Mouse (Mus musculus) v-Abl transformed pro-B cells (cell line): ENCODE results near the gene Plxna3.

ENCODE experiments used
- in situ Hi-C, 2 experiments: fragments of 400-800 bp; cut with MboI; formaldehyde crosslinking; loops; one replicate each; pipeline ENCODE4 v1.15.1; 2025; ENCODE audit not compliant: unreplicated experiment in 2 of 2

Plxna3 gene

DNA sequence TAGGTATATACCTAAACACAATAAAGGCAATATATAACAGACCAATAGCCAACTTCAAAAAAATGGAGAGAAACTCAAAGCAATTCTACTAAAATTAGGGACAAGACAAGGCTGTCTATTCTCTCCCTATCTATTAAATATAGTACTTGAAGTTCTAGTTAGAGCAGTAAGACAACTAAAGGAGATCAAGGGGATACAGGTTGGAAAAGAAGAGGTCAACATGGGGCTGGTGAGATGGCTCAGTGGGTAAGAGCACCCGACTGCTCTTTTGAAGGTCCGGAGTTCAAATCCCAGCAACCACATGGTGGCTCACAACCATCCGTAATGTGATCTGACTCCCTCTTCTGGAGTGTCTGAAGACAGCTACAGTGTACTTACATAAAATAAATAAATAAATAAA, 28.2 kb downstream of the Plxna3 start:
- in situ Hi-C loops = loop anchor here in 1 of 2 experiments (5.0 kb wide), 1 partner anchor 35 kb away; no protein-coding TSS in a partner anchor

DNA sequence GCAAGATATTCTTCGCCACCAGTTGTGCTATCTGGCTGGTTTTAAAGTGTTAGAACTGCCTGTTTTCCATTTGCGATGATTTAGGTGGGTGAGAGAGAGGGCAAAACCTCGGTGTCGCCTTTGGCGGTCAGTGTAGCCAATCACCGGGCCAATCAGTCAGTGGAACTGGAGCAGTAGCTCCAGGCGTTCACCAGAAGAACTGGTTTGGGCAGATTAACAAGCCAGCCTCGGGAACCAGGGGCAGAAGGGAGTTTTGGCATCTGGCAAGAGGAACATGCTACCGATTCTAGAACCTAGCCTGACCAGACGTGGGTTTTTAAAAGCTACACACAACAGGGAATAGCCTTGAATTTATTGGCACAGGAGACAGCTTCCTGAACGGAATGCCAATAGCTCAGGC, 30.3 kb downstream of the Plxna3 start:
- in situ Hi-C loops = loop anchor here in 1 of 2 experiments (5.0 kb wide), 1 partner anchor 37 kb away; no protein-coding TSS in a partner anchor

DNA sequence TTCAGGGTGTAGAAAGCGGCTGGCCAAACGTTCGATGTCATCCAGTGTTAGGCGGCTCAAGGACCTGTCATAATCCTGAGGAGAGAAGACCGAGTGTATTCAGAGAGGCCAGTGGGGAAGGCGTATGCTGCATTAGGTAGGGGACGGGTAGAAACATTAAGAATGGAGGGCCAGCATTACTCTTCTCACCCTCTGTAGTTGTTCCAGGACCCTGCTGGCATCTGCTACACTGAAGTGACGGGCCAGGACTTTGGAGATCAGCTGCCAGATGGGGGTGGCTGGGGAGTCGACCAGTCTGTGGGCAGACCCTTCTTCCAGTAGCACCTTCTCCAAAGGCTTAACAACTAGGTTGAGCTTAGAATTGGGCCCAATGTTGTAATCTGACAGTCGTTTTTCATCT, 38.6 kb downstream of the Plxna3 start:
- in situ Hi-C loops = no loop called here

DNA sequence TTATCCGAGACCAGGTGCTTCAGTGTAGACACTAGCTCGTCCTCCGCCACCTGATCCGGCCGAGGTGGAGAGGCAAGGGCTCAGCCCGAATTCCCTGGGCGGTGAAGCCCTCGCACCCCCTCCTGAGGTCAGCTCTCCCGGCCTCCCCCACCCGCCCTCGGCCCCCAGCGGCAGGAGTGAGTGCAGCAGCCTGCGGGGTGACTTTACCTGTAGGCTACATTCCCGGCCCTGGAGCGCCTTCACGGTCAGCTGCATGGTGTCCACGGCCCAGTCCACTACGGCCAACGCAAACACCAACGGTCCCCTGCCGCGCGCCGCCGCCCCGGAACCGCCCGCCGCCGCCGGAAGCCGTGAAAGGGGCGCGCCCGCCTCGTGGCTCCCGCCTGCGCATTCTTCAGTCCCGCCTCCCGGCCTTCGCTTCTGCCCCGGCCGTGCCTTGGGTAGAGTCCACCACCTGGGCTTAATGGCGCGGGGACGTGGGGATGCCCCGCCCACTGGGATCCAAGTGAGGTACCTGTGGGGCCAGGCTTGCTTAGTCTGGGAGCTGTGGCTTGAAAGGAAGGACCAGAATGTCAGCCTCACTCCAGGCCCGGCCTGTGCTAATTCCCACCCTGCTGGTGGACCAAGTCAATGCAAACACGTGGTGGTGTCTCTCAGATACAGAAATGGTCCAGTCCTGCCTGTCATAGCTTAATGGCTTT, 39.5 kb downstream of the Plxna3 start:
- in situ Hi-C loops = no loop called here

DNA sequence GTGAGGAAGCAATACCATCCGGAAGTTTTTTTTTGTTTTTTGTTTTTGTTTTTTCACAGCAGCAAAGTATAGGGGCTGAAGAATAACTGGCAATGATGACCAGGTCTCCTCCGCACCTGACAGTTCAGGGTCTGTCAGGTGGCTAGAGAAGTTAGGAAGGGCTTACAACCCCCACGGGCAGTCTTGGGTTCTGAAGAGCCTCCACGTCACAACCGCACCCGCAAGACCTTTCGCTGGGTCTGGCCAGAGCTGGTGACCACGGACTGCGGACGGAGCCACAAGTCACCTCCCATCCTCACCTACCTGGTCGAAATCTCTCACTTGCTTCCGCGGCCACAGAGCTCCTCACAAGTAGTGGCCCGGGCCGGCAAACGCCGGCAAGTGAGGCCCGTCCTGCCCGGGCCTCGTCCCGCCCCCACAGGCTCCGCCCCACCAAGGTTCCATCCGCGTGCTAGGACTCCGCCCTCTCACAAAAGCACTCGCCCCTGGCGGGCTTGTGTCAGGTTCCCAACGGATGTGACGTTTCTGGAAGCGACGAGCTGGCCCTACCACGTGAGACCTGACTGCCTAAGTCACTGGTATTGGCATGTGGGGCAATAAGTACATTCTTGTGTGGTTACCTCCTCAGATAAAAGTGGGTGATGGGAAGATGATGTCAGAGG, 44.2 kb downstream of the Plxna3 start, which contains the start of the genes Ubl4a and Slc10a3:
Ubl4a (minus strand) TSS at position 331 of the 662 bp plus-strand sequence.
Slc10a3 (minus strand) TSS at position 462 of the 662 bp plus-strand sequence.
- in situ Hi-C loops = loop anchor here in 1 of 2 experiments (10.0 kb wide), 1 partner anchor 118 kb away; the partner anchor contains the start of gene Emd

DNA sequence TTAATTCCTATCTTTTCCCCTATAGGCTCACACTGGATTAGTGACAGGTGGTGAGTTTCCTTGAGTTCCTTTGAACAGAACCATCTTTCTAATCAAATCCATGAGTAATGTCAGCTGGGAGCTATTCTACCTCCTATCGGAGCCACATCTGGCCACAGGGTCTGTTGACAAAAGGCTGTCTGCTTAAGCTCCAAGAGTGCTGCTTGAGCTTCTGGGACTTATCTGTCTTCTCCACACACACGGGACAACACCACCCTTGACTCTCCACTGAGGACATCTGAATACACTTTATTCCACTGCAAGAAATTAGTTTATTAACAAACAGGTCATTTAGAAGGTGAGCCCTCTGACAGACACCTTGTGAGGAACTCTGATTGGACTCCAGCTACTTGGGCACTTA, 55.6 kb downstream of the Plxna3 start:
- in situ Hi-C loops = no loop called here

DNA sequence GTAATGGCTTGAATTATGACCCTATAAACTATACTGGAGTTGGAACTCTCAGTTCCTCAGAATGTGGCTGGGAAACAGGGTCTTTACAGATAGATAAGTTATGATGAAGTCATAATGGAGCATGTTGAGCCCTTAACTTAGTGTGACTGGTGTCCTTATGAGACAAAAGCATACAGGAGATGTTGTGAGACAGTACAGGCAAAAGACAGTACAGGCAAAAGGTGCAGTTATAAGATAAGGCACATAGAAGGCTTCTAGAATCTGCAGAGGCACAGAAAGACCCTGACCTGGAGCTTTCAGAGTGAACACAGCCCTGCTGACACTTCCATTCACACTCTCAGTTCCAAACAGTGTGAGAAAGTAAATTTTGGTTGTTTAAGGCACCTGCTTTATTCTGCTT, 59.3 kb downstream of the Plxna3 start:
- in situ Hi-C loops = no loop called here

DNA sequence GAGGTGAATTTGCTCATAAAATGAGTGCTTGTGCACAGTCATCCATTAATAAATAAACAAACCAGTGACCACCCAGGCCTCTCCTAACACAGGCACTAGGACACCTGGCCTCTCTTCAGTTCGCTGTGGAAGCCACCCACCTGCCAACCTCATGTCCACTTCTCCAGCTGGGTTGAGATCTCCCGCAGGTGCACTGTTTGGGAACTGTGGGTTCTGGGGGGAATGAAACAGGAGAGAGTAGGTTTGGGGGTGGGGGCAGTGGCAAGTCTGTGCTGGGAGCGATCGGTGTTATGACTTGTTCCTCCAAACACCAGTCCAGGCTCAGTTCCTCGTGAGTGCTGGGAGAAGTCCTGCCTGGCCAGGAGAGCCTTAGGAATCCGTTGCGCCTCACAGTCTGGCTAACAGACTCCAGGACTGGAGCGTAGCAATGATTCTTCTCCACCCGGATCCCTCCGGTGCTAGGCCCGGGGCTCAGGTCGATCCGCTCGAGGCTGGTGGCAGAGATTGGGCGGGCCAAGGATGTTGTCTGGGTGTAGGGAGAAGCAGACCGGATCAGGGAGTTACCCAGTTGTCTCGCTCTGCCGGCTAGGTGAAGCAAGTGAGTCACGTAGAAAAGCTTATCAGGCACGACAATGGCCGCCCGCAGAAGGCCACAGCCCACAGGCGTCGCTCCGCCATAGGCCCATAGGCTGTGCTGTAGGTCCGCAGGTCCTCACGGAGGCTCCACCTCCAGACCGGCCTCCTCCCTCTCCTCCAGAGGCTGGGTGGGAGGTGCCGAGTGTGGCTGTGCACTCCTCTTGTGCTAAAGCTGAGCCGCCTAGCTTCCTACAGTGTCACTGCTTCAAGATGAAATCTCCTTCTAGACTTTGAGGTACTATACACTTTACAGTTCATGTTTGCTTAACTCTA, 63.9 kb downstream of the Plxna3 start, which contains the start of the genes Fam3a and Ikbkg:
Fam3a (minus strand) TSS at position 738 of the 909 bp plus-strand sequence.
Ikbkg (plus strand) TSS at position 756 of the 909 bp plus-strand sequence.
- in situ Hi-C loops = loop anchor here in 1 of 2 experiments (10.0 kb wide), 1 partner anchor 428 kb away; the partner anchor contains the start of gene Hcfc1
